Mouse (Mus musculus): ENCODE measurements around the gene Ccdc124.

GRCm38 (mm10) chr8:70903112-70903511 lies 29.4 kb upstream of the Ccdc124 start:
- TF ChIP-seq CTCF (IDR thresholded peaks at IDR 0.05 in 2 of 3, conservative IDR thresholded peaks at IDR 0.05 in 1 of 3; ENCODE audit: control insufficient read depth in 1 of 3, insufficient read depth in 1 of 3, low read depth in 2 of 3, low read length in 3 of 3, poor library complexity in 1 of 3, severe bottlenecking in 1 of 3) (no peak), POLR2A (IDR thresholded peaks at IDR 0.05; ENCODE audit: control insufficient read depth in 1 of 2, insufficient read depth in 1 of 2, low read depth in 1 of 2, low read length in 2 of 2, poor library complexity in 1 of 2) (no peak), ETS1 (IDR thresholded peaks at IDR 0.05; ENCODE audit: low read depth, low read length) (no peak), ELF1 (IDR thresholded peaks at IDR 0.05; ENCODE audit: low read depth, low read length) (no peak), MAX (IDR thresholded peaks at IDR 0.05; ENCODE audit: low read length) (no peak), TAL1 (IDR thresholded peaks at IDR 0.05; ENCODE audit: low read length) (no peak), GATA1 (IDR thresholded peaks at IDR 0.05; ENCODE audit: low read depth, low read length) (no peak), MYC (IDR thresholded peaks at IDR 0.05; ENCODE audit: low read depth, low read length) (no peak), KAT2A (conservative IDR thresholded peaks at IDR 0.05; ENCODE audit: low read depth, low read length) (no peak), POLR2AphosphoS5 (IDR thresholded peaks at IDR 0.05; ENCODE audit: borderline replicate concordance, low read depth, low read length) (no peak), EP300 (IDR thresholded peaks at IDR 0.05; ENCODE audit: low read depth in 1 of 2, low read length in 2 of 2) (no peak)

All from MEL (cell line).